Mouse (Mus musculus): ENCODE measurements around the gene Gm3127. TPM values are rescaled to one million over a fixed set of nuclear protein-coding genes. Genes with fewer than 3 reads are reported as not detected.

Gm3127 gene
- under 1 TPM in 1 of 2 experiments, not detected in 1; 0.22 TPM for polyA plus RNA-seq (2017; shearing (Covaris generic))

GRCm38 (mm10) chr14:4164730-4165129 lies at the start of gene Gm3127:
TSS of gene Gm3127 (plus strand) at chr14:4165030.

GRCm38 (mm10) chr14:4182491-4183210 lies 17.8 kb downstream of the Gm3127 start, which contains the start of gene Gm2974:
TSS of gene Gm2974 (plus strand) at chr14:4182576.

Other genes with a start within 250 kb of the Gm3127 start
- not detected for gene Gm3029, start 233.3 kb upstream of the Gm3127 start, polyA plus RNA-seq (2017; shearing (Covaris generic))
- under 1 TPM in 1 of 2 experiments, not detected in 1; 0.34 TPM for gene Gm3095, start 201.5 kb upstream of the Gm3127 start, polyA plus RNA-seq (2017; shearing (Covaris generic))
- gene Gm3099, start 166.6 kb upstream of the Gm3127 start, polyA plus RNA-seq (2017; shearing (Covaris generic)), result not detected
- under 1 TPM; 0.20 to 1.00 TPM for gene Gm5796, start 141.1 kb upstream of the Gm3127 start, polyA plus RNA-seq (2017; shearing (Covaris generic))
- gene Gm3115, start 80.9 kb upstream of the Gm3127 start, polyA plus RNA-seq (2017; shearing (Covaris generic)), result not detected
- under 1 TPM; 0.31 to 0.51 TPM for gene Gm8108, start 54.5 kb upstream of the Gm3127 start, polyA plus RNA-seq (2017; shearing (Covaris generic))
- gene Gm2974, start 17.5 kb downstream of the Gm3127 start, polyA plus RNA-seq (2017; shearing (Covaris generic)), result 1 to 10 TPM in 1 of 2 experiments, not detected in 1; 1.9 TPM
- gene Gm3138, start 84.6 kb downstream of the Gm3127 start, polyA plus RNA-seq (2017; shearing (Covaris generic)), result not detected
- under 1 TPM in 1 of 2 experiments, not detected in 1; 0.25 TPM for gene Gm3149, start 152.3 kb downstream of the Gm3127 start, polyA plus RNA-seq (2017; shearing (Covaris generic))
- gene 2610042L04Rik, start 169.7 kb downstream of the Gm3127 start, polyA plus RNA-seq (2017; shearing (Covaris generic)), result 1 to 10 TPM in 1 of 2 experiments, under 1 TPM in 1; 0.97 to 5.0 TPM
- under 1 TPM in 1 of 2 experiments, not detected in 1; 0.16 TPM for gene Gm3159, start 232.5 kb downstream of the Gm3127 start, polyA plus RNA-seq (2017; shearing (Covaris generic))